Comparison of ENCODE assay signal across 8 mouse cellular contexts in the genomic region with DNA sequence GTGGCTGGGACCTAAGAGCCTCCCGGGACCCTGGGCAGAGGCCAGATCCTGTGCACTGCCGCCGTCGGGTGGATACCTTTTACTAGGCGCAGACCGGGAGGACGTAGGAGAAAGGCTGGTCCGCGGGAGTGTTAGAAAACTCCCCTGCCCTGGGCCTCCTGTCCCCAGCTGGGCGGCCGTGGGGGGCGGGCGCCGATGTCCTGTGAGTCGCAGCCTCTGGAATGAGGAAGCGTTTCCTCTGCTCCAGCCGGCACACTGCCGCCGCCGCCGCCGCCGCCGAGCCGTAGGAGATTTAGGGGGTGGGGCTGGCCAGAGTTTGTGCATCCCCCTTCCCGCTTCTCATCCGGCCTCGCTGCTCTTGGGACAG. TPM values are rescaled to one million over a fixed set of nuclear protein-coding genes. Genes with fewer than 3 reads are reported as not detected.
DNase-seq lines count a peak whose midpoint lies in the region; ATAC-seq and TF ChIP-seq lines count a peak whose summit lies in the region.

No protein-coding gene starts in this region.

- peak overlapping the region; percentile 62 for H3K4me2 ChIP-seq in forebrain, embryonic 15.5 days (replicated peaks)
- H3K4me2 ChIP-seq in stomach, embryonic 16.5 days (ENCODE audit: low read depth, low read length) = peak overlapping the region; percentile 64

- peak overlapping the region; percentile 75 to 82 for H3K4me3 ChIP-seq in ES-E14 (ENCODE audit: insufficient read depth in 1 of 2, low read depth in 1 of 2, low read length in 2 of 2, poor library complexity in 1 of 2, severe bottlenecking in 1 of 2)
- H3K4me3 ChIP-seq in forebrain, embryonic 15.5 days = peak overlapping the region; percentile 69
- H3K4me3 ChIP-seq in stomach, embryonic 16.5 days (replicated peaks; ENCODE audit: low read length) = peak overlapping the region; percentile 99

- H3K36me3 ChIP-seq in ES-E14 (ENCODE audit: control insufficient read depth, insufficient read depth, low read length, poor library complexity, severe bottlenecking) = peaks cover 2% of the 10 kb centered on the region
- H3K36me3 ChIP-seq in forebrain, embryonic 15.5 days = peaks cover 13% of the 10 kb centered on the region
- H3K36me3 ChIP-seq in stomach, embryonic 16.5 days (ENCODE audit: control insufficient read depth, insufficient read depth, low read length) = peaks cover 11% of the 10 kb centered on the region; the same call in 1 of the 2 replicates

- no peaks in the 10 kb centered on the region for H3K9me3 ChIP-seq in ES-E14 (ENCODE audit: control insufficient read depth, insufficient read depth, low read depth, low read length)
- H3K9me3 ChIP-seq in forebrain, embryonic 15.5 days = no peaks in the 10 kb centered on the region
- H3K9me3 ChIP-seq in stomach, embryonic 16.5 days (replicated peaks; ENCODE audit: control insufficient read depth, low read length) = no peaks in the 10 kb centered on the region

- intact Hi-C loops in left cerebral cortex, postnatal 4 days (cut with DNase I) = no loop called here

- H3K9ac ChIP-seq in ES-E14 (ENCODE audit: insufficient read depth, low read depth, low read length, poor library complexity, severe bottlenecking) = peak overlapping the region; percentile 39
- H3K9ac ChIP-seq in forebrain, embryonic 15.5 days (replicated peaks) = peak overlapping the region; percentile 82
- peak overlapping the region; percentile 84 for H3K9ac ChIP-seq in stomach, embryonic 16.5 days (ENCODE audit: low read length)

- H3K4me1 ChIP-seq in ES-E14 (ENCODE audit: control insufficient read depth in 2 of 2, insufficient read depth in 2 of 2, low read length in 2 of 2, poor library complexity in 1 of 2) = peaks cover 0 to 5% of the 10 kb centered on the region in 2 experiments; a peak in 1 of 4 replicates
- H3K4me1 ChIP-seq in forebrain, embryonic 15.5 days = peaks cover 34% of the 10 kb centered on the region
- H3K4me1 ChIP-seq in stomach, embryonic 16.5 days (ENCODE audit: control insufficient read depth, insufficient read depth, low read length) = peaks cover 26% of the 10 kb centered on the region

- WGBS in forebrain, embryonic 15.5 days = 0% methylated on average over 28 of the region's 28 CpGs
- WGBS in stomach, embryonic 16.5 days = 0% methylated on average over 28 of the region's 28 CpGs

- H3K27me3 ChIP-seq in forebrain, embryonic 15.5 days = no peaks in the 10 kb centered on the region
- no peaks in the 10 kb centered on the region for H3K27me3 ChIP-seq in stomach, embryonic 16.5 days (ENCODE audit: control insufficient read depth, insufficient read depth, low read length)

- H3K27ac ChIP-seq in ES-E14 (ENCODE audit: insufficient read depth, low read depth, low read length, poor library complexity, severe bottlenecking) = no peak overlapping the region; the same call in 1 of the 2 replicates
- peak overlapping the region; percentile 86 for H3K27ac ChIP-seq in forebrain, embryonic 15.5 days (replicated peaks)
- H3K27ac ChIP-seq in stomach, embryonic 16.5 days (ENCODE audit: low read length) = peak overlapping the region; percentile 98

- in situ Hi-C loops in ES-E14 (cut with MboI; ENCODE audit: low sequenced_read_pairs in 2 of 2, unreplicated experiment in 2 of 2) = no loop called here

- no peak for DNase-seq in ES-E14 (ENCODE audit: low read depth, low spot score)
- DNase-seq in adrenal gland, postnatal 14 days = peak; percentile 93
- DNase-seq in left cerebral cortex, postnatal 4 days = peak; percentile 64
- DNase-seq in layer of hippocampus, adult 8-10 months (ENCODE audit: low spot score in 2 of 2) = no peak

- peak; percentile 61 for ATAC-seq in forebrain, embryonic 15.5 days (replicated peaks)
- peak; percentile 56 to 58 for ATAC-seq in hematopoietic stem cell, adult 5-6 weeks (replicated peaks in 1 of 2; ENCODE audit: insufficient read depth in 1 of 2, low FRiP score in 2 of 2, low TSS enrichment in 1 of 2, low read depth in 1 of 2, poor library complexity in 2 of 2, severe bottlenecking in 2 of 2)
- ATAC-seq in megakaryocyte-erythroid progenitor cell, adult 5-6 weeks (replicated peaks; ENCODE audit: low FRiP score, low TSS enrichment, poor library complexity, severe bottlenecking) = peak; percentile 29
- peak; percentile 89 for ATAC-seq in stomach, embryonic 16.5 days (ENCODE audit: insufficient read depth, low FRiP score)

TF ChIP-seq in ES-E14, 5 proteins besides CTCF, POLR2A, EP300 and RAD21:
- TF ChIP-seq CHD2 (IDR thresholded peaks at IDR 0.05; ENCODE audit: low read depth, low read length) (no peak), ZC3H11A (IDR thresholded peaks at IDR 0.05; ENCODE audit: borderline replicate concordance, low read depth, low read length) (no peak)

RNA-seq across cellular contexts. Expression of a gene that starts 0.6 kb away (rescaled TPM):
- total RNA-seq in ES-E14 (2012; rRNA removed) = 18.4 and 55.0 TPM in 2 replicates
- 69.6 and 69.7 TPM in 2 replicates for total RNA-seq in adrenal gland, postnatal 14 days (2021)
- 172 and 173 TPM in 2 replicates for polyA plus RNA-seq in forebrain, embryonic 15.5 days (2015; fragmentation: Nextera tagmentation; extraction: Ambion mirVana)
- 5.3 and 9.7 TPM in 2 replicates for total RNA-seq in hematopoietic stem cell, adult 5-6 weeks (2017)
- total RNA-seq in left cerebral cortex, postnatal 4 days (2021) = 10 to 100 TPM; 42.2 to 42.5 TPM
- 3.8 and 5.6 TPM in 2 replicates for total RNA-seq in megakaryocyte-erythroid progenitor cell, adult 5-6 weeks (2014; fragmentation: Nextera tagmentation)
- 1.2 and 5.5 TPM in 2 replicates for total RNA-seq in megakaryocyte-erythroid progenitor cell, adult 5-6 weeks (2017)
- 214 and 230 TPM in 2 replicates for polyA plus RNA-seq in stomach, embryonic 16.5 days (2015; fragmentation: Nextera tagmentation; extraction: Ambion mirVana)
- total RNA-seq in layer of hippocampus, adult 8-10 months (2022) = 10 to 100 TPM in 2 of 4 experiments, 1 to 10 TPM in 2; 7.9 to 13.1 (median 10.5) TPM

RNA-seq across cellular contexts. Expression of a gene that starts 0.7 kb away (rescaled TPM):
- total RNA-seq in ES-E14 (2012; rRNA removed) = 80.7 and 95.4 TPM in 2 replicates
- total RNA-seq in adrenal gland, postnatal 14 days (2021) = 104 and 115 TPM in 2 replicates
- 131 and 132 TPM in 2 replicates for polyA plus RNA-seq in forebrain, embryonic 15.5 days (2015; fragmentation: Nextera tagmentation; extraction: Ambion mirVana)
- 40.5 and 44.5 TPM in 2 replicates for total RNA-seq in hematopoietic stem cell, adult 5-6 weeks (2017)
- total RNA-seq in left cerebral cortex, postnatal 4 days (2021) = 10 to 100 TPM; 59.8 to 64.3 TPM
- total RNA-seq in megakaryocyte-erythroid progenitor cell, adult 5-6 weeks (2014; fragmentation: Nextera tagmentation) = 77.1 and 79.8 TPM in 2 replicates
- 34.1 and 53.7 TPM in 2 replicates for total RNA-seq in megakaryocyte-erythroid progenitor cell, adult 5-6 weeks (2017)
- 94.1 and 101 TPM in 2 replicates for polyA plus RNA-seq in stomach, embryonic 16.5 days (2015; fragmentation: Nextera tagmentation; extraction: Ambion mirVana)
- total RNA-seq in layer of hippocampus, adult 8-10 months (2022) = 10 to 100 TPM; 39.6 to 49.2 (median 44.0) TPM

RNA-seq across cellular contexts. Expression of a gene that starts 17.3 kb away (rescaled TPM):
- 1.7 and 1.9 TPM in 2 replicates for total RNA-seq in ES-E14 (2012; rRNA removed)
- total RNA-seq in adrenal gland, postnatal 14 days (2021) = 12.7 and 14.2 TPM in 2 replicates
- polyA plus RNA-seq in forebrain, embryonic 15.5 days (2015; fragmentation: Nextera tagmentation; extraction: Ambion mirVana) = 1.0 and 1.3 TPM in 2 replicates
- not detected in 2 replicates for total RNA-seq in hematopoietic stem cell, adult 5-6 weeks (2017)
- 1 to 10 TPM in 1 of 2 experiments, under 1 TPM in 1; 0.72 to 1.0 TPM for total RNA-seq in left cerebral cortex, postnatal 4 days (2021)
- total RNA-seq in megakaryocyte-erythroid progenitor cell, adult 5-6 weeks (2014; fragmentation: Nextera tagmentation) = 1.7 TPM in 1 of 2 replicates, not detected in the other
- not detected in 2 replicates for total RNA-seq in megakaryocyte-erythroid progenitor cell, adult 5-6 weeks (2017)
- 0.36 and 0.65 TPM in 2 replicates for polyA plus RNA-seq in stomach, embryonic 16.5 days (2015; fragmentation: Nextera tagmentation; extraction: Ambion mirVana)
- total RNA-seq in layer of hippocampus, adult 8-10 months (2022) = 1 to 10 TPM; 1.7 to 4.1 (median 2.8) TPM

RNA-seq across cellular contexts. Expression of a gene that starts 21.4 kb away (rescaled TPM):
- 15.8 and 22.1 TPM in 2 replicates for total RNA-seq in ES-E14 (2012; rRNA removed)
- total RNA-seq in adrenal gland, postnatal 14 days (2021) = 12.9 and 16.6 TPM in 2 replicates
- polyA plus RNA-seq in forebrain, embryonic 15.5 days (2015; fragmentation: Nextera tagmentation; extraction: Ambion mirVana) = 17.4 and 21.5 TPM in 2 replicates
- 6.6 and 16.3 TPM in 2 replicates for total RNA-seq in hematopoietic stem cell, adult 5-6 weeks (2017)
- 10 to 100 TPM; 17.7 to 21.1 TPM for total RNA-seq in left cerebral cortex, postnatal 4 days (2021)
- total RNA-seq in megakaryocyte-erythroid progenitor cell, adult 5-6 weeks (2014; fragmentation: Nextera tagmentation) = 12.0 and 13.2 TPM in 2 replicates
- 4.0 and 9.5 TPM in 2 replicates for total RNA-seq in megakaryocyte-erythroid progenitor cell, adult 5-6 weeks (2017)
- 18.3 and 19.6 TPM in 2 replicates for polyA plus RNA-seq in stomach, embryonic 16.5 days (2015; fragmentation: Nextera tagmentation; extraction: Ambion mirVana)
- total RNA-seq in layer of hippocampus, adult 8-10 months (2022) = 10 to 100 TPM; 19.0 to 30.4 (median 24.5) TPM

RNA-seq across cellular contexts. Expression of a gene that starts 21.8 kb away (rescaled TPM):
- total RNA-seq in ES-E14 (2012; rRNA removed) = 1.3 and 2.3 TPM in 2 replicates
- total RNA-seq in adrenal gland, postnatal 14 days (2021) = 10.3 and 11.8 TPM in 2 replicates
- polyA plus RNA-seq in forebrain, embryonic 15.5 days (2015; fragmentation: Nextera tagmentation; extraction: Ambion mirVana) = 1.2 and 1.6 TPM in 2 replicates
- 1.9 and 2.7 TPM in 2 replicates for total RNA-seq in hematopoietic stem cell, adult 5-6 weeks (2017)
- 1 to 10 TPM; 1.1 to 1.2 TPM for total RNA-seq in left cerebral cortex, postnatal 4 days (2021)
- total RNA-seq in megakaryocyte-erythroid progenitor cell, adult 5-6 weeks (2014; fragmentation: Nextera tagmentation) = 2.5 and 8.5 TPM in 2 replicates
- total RNA-seq in megakaryocyte-erythroid progenitor cell, adult 5-6 weeks (2017) = 0.80 and 3.3 TPM in 2 replicates
- polyA plus RNA-seq in stomach, embryonic 16.5 days (2015; fragmentation: Nextera tagmentation; extraction: Ambion mirVana) = 3.3 and 4.0 TPM in 2 replicates
- total RNA-seq in layer of hippocampus, adult 8-10 months (2022) = 1 to 10 TPM; 3.3 to 5.1 (median 4.2) TPM

Comparison
In these comparisons a context has a peak if more than half of its experiments do, and no peak if none do; other contexts are left out.
1. DNase-seq: peak in adrenal gland, postnatal 14 days (single experiment) and left cerebral cortex, postnatal 4 days (single experiment); none in ES-E14 (single experiment) and layer of hippocampus, adult 8-10 months (0 of 2).
2. ATAC-seq: peak in every context shown above with its lines; median percentile 89 in stomach, embryonic 16.5 days; 61 in forebrain, embryonic 15.5 days; 57 in hematopoietic stem cell, adult 5-6 weeks; 29 in megakaryocyte-erythroid progenitor cell, adult 5-6 weeks.
3. Peak in every context shown above with its lines, with median percentiles within 50 percentile points of each other: H3K4me3 ChIP-seq and H3K9ac ChIP-seq.